Mouse (Mus musculus): ENCODE measurements at regions not wholly inside any gene's neighbourhood (a gene's known extent, or its start where the extent isn't known, plus 50 kb on each side); places are given as distances from the start of the nearest gene placed in this dataset.
"Not testable (repeated sequence)": the region's sequence is repeated elsewhere in the genome, so short reads cannot be mapped to it uniquely, and the experiment has no call there.

DNA sequence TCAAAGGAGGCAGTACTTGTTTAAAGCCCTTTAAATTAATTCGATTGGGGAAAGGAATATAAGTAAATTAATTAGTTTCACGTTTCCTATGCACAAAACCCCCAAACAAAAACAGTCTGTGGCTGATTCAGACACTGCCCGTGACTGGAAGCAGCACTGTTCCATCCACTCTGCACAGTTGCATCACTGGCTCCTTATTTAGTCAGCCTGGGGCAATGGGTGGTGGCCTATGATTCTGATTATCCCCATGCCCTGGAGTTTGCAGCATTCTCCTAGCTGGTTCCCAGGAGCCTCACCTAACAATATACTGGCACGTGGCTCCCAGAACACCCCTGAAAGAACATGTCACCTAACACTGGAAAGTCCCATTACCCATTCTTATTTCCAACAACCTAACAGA is 99.6 kb upstream of the Fam78b start:
- DNase-seq: no peak

DNA sequence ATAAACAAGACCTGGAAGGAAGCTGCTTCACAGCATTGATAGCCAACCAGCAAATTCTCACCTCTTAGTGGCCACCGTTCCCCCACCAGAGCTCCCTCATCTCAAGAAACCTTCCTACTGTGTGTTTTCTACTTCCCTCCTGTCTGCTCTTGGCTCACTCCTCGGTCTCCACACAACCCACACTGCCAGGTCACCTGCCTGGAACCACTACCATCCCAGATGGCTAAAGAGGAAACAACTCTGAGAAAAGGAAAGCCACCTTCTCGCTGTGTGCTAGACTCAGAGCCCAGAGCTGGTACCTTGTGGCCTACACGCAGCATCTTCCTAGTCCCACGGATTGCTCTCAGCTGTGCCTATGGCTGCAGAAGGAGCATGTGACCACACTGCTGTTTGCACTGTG is 97.8 kb upstream of the Fam78b start:
- DNase-seq: peak in 1 of 2 experiments; percentile 23

DNA sequence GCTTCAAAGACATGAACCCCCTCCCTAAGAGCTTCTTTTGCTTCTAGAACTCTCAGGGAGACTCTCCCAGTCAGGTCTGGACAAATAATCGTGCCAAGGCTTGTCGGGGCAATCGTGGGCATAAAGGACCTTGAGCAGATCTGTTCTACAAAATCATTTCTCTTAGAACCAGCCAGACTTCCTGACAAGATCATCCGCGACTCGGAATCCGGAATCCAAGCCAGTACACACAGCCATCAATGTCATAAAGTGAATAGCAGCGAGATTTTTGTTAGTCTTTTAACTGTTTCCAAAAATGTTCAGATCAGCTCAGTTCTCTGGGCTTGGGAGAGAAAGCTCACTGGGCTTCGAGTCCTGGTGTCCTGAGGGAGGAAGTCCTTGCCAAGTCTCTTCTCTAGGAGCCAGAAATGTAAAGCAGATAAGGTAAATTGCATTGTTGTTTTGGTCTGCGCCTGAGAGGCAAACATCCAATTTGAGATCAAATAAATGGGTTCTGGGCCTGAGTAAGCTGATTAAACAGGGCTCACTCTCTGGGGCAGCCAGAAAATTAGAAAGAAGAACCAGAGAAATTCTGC is 92.9 kb upstream of the Fam78b start:
- DNase-seq: peak in 1 of 2 experiments; percentile 11

DNA sequence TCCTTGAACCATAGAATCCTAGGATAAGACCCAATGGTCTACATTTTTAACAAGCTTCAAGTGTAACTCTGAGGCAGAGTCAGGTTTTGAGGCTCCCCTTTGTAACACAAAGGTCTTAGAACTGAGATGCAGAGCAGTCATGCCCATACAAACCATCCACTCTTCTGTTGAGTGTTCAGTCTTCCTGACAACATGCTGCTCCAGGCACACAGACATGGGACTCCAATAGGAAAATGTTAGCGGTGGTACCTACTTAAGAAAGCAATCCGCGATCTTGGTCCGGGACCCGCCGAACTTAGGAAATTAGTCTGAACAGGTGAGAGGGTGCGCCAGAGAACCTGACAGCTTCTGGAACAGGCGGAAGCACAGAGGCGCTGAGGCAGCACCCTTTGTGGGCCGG is 89.0 kb upstream of the Fam78b start:
- DNase-seq: not testable (repeated sequence)

DNA sequence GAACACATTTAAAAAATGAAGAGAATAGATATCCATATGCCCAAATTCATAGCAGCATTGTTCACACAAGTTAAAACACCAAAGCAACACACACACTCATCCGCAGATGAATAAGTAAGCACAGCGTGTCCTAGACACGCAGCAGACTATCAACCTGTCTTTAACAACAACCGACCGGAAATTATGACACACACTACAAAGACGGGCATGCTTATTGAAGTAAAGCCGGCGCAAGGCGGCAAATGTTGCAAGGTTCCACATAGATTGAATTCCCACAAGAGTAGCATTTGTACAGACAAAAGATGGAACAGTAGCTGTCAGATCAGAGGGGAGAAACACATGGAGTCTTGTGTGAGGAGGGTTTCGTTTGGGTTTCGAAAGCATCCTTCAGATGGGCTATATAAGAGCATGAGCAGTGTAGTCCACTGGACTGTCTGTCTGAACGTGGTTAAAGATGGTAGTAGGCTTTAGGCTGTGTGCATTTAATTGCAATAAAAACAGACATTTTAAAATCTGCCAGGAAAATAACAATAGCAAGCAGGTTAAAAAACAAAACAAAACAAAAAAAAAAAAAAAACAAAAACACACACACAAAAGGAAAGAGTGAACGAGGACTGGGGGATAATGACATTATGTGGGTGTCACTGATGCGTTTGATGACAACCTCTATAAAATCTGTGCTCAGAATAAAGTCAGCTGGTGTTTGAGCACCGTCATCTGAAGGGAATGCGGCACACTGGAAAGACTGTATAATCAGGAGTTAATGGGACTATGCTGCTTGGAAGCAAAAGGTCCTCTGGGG is 78.1 kb upstream of the Fam78b start:
- DNase-seq: no peak

DNA sequence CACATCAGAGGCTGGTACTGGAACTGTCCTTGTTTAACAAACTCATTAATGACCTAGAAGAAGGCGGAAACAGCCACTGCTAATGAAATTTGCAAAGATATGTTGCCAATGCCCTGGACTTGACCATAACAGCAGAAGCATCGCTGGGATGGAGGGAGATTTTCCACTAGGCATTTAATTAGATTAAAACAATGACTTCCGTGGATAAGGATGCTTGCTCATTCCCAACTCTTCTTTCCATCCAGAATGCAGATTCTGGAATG is 77.6 kb upstream of the Fam78b start:
- DNase-seq: no peak

DNA sequence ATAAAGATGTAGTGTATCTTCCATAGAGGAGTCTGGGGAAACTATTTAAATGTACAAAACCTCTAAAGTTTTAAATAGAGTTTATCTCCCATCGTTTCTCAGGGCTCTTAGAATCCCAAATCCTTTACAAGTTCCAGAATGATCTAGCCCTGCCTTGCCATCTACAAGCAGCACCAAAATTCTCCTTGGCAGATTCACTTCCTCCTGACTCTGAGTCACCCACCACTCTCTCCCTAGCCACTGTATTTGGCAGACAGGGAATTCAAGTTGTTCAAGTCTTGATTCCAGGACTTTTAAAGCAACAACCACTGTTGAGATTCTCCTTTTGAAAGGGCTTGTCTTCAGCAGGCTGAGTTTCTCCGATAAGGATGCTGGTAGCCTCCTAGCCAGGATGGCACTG is 77.1 kb upstream of the Fam78b start:
- no peak for DNase-seq

DNA sequence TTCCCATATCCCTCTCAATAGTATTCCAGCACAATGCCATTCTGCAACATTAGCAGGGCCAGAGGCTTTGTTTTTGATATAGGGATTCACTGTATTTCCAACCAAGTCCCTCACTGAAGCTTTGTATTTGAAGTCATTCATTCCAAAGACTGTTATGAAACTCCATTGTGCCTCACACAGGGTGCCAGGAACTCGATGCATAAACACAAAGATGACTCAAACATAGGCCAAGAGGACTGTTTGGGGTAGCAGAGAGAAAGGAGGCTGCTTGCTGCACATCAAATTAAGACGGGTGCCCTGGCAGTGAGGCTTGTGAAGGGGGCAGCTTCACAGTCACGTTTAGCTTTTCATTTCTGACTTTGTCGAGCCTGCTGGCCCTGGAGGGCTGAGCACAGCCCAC is 75.1 kb upstream of the Fam78b start:
- no peak for DNase-seq

DNA sequence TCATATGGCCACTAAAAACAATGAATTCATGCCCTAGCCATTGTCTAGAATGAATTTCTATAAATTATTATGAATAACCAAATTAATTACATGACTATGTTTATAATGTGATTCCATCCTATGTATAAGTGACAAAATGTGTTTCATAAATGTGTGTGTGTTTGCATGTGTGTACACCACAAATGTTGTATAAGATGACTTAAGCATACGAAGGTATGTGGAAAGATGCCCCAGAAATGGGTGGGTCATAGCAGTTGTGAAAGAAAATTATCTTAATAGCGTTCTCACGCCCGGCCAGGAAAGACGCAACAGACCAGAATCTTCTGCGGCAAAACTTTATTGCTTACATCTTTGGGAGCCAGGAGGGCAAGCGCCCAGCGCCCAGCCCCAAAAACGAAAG is 61.5 kb upstream of the Fam78b start:
- DNase-seq: not testable (repeated sequence)

DNA sequence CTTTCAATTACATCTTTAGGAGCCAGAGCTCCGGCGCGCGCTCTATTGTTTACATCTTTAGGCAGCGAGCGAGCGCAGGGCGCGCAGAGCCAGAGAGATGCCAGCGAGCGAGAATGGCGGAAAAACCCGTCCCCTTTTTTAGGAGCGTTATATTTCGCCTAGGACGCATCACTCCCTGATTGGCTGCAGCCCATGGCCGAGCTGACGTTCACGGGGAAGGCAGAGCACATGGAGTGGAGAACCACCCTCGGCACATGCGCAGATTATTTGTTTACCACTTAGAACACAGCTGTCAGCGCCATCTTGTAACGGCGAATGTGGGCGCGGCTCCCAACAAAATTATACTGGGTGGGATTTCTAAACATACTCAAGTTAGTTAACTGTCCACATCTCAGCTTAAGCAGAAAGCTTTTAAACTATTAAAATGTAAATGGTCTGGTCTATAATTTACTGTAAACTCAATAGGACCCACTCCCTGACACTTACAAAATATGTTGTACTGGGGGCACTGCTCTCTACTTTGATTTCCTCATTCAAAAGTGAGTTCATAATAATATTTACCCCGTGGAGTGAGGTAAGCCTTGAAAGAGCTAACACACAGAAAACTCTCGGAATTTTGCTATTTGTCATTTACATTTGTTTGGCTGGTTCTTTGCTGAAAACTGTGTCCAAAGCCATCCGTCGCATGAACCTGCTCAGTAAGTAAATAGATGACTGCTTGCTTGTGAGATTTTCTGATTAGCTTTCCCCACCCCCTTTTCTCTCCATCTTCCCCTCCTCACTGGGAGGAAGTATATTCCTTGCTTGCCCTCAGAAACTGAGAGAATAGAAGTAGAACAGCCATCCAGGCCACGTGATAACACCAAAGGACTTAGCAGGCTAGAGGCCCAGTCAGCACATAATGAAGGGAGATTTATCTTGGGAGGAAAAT is 60.8 kb upstream of the Fam78b start:
- DNase-seq: not testable (repeated sequence)

DNA sequence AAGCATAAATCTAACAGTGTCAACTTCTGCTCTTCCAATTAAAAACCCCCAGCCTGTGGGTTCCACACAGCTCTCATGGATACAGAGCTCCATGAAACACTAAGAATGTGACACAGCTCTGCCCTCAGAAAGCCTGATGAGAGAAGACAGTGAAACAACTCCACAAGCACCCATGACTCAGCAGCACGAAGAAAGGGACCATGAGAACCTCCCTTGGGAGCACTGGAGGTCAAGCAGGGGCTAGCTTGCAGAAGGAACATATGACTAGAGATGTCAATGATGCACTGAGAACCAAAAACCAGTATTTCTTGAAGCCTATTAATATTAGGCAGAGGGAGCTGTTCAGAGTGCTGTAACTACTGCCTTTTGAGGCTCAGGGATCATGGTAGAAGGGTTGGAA is 59.0 kb upstream of the Fam78b start:
- DNase-seq: no peak

DNA sequence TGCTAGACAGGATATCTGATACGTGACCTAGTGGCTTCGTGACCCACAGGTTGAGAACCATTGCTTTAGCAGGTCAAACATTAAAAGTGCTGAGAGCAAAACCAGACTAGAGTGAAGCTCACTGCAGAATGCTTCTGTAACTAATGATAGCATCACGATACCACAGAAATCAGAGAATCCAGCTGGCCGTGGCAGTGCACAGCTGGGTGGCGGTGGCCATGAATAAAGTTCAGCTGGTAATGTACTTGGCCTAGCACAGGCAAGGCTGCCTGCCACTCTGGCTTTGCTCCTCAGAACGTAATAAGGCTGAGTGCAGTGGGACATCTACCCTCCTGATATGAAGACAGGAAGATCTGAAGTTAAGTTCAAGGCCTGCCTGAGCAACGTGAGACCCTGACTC is 56.7 kb upstream of the Fam78b start:
- DNase-seq: no peak

DNA sequence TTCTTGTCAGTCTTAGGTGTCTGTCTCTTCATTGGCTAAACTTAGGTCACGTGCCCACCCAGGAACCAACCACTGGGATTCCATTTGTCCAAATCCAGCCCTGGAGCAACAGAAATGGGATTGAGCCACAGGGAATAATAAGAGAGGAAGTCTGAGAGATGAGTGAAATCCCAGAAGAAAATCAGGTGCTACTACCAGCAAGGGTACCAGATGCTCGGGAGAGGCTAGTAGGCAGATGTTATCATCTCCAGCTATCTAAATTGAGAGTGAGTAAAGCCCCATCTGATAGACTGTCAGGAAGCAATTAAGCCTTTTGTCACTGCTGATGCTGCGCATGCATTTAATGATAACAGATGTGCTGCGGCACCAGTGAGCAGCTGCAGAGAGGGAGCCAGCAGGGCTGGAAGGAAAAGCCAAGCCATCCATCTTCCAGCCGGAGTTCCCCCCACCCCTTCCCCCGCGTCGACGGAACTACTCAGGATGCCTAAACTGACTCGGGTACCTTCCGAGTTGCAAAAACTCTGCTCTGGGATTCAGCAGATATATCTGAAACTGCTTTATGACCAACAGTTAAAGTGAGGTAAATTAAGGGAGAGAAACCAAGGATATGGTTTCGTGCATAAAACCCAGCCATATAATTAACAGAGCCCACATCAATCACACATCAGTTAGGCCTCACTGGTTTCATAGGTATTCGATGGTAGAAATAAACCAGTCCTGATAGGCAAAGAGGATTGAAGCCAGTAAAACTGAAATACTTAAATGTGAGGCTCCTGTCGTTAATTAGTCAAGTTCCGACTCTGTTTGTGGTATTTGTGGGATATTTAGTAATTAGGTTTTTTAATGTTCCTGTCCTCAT is 53.1 kb upstream of the Fam78b start:
- no peak for DNase-seq
